Mouse (Mus musculus) spleen, postnatal 14 days (tissue): ENCODE data around the gene D5Ertd579e.
A peak's percentile ranks its signal among the peaks of the same experiment; 100 is the strongest.

ENCODE experiments used
- DNase-seq, 2 experiments: peaks; one replicate each; pipeline ENCODE4 v3.0.0; 2021 to 2022; ENCODE audit warnings: low spot score in 2 of 2

Gene D5Ertd579e

GRCm38 (mm10) chr5:36720710-36721375 lies 25.0 kb upstream of the D5Ertd579e start:
- peak; percentile 48 to 50 for DNase-seq

- no peak for DNase-seq
These were observed 24.4 kb upstream of the D5Ertd579e start for GRCm38 (mm10) chr5:36720219-36720618.

GRCm38 (mm10) chr5:36719601-36720000 lies 23.8 kb upstream of the D5Ertd579e start:
- DNase-seq = no peak

GRCm38 (mm10) chr5:36719135-36719534 lies 23.3 kb upstream of the D5Ertd579e start:
- DNase-seq = no peak

- DNase-seq = no peak
These were observed 22.1 kb upstream of the D5Ertd579e start for GRCm38 (mm10) chr5:36717889-36718288.

DNA sequence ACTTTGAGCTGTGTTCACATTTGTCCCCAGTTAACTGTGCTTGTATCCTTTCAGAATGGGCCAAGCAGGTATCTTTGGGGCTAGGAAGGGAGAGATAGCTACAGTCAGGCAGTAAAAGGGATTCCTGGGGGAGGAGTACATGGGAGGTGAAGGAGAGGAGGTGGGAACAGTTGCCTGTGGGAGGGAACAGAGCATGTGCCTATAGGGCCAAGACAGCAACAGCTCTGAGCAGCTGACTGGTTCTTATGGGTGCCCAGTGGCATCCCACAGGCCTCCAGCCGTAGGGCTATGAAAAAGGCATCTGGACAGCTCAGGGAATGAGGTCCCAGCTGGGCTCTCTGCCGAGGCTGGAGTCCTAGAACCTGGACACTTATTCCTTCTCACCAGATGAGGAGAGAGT lies 21.0 kb upstream of the D5Ertd579e start:
- no peak for DNase-seq

- DNase-seq = no peak
These were observed 19.0 kb upstream of the D5Ertd579e start for GRCm38 (mm10) chr5:36714832-36715231.

- DNase-seq = no peak
These were observed 17.9 kb upstream of the D5Ertd579e start for GRCm38 (mm10) chr5:36713693-36714092.

DNA sequence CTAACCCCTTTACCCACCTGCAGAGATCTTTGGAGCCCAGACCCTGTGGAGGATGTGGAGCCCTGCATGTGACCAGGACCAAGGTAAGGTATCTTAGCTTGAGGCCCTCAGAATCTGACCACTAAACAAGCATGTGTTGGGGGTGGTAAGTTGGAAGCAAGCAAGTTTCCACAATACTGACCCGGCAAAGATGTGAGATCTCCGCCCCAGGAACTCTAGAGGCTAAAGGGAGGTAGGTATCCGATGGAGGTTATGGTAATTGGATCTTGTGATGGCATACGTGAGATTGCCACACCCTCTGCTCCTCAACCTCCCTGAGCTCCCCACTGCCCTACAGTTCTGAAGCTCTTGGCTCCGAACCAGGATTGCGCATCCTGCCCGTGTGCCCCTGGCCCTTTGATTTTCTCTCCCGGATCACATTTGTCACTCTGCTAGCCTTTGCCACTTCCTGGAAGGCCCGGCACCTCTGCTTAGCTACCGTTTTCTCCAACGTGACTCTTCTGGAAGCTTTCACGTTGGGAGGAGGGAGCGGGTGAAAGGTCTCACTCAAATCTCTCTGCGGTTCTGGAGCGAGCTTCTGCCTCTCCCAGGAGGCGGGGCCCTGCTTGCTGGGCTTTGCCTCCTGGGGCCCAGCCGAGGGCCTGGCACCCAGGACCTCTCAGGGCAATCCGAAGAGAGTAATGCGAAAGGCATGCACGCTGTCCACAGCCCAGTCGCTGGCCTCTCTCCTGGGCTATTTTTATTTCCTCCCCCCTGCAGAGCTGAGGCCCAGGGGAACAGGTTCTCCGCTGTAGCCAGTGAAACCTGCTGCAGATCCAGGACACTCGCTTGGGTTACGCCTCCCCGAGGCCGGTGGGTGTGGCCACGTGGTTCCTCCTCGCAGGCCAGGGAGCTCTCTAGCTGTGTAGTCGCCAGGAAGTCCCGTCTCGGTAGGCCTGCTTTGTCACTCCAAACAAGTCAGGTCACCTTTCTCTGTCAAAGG lies 17.0 kb upstream of the D5Ertd579e start:
- peak; percentile 82 to 85 for DNase-seq

DNA sequence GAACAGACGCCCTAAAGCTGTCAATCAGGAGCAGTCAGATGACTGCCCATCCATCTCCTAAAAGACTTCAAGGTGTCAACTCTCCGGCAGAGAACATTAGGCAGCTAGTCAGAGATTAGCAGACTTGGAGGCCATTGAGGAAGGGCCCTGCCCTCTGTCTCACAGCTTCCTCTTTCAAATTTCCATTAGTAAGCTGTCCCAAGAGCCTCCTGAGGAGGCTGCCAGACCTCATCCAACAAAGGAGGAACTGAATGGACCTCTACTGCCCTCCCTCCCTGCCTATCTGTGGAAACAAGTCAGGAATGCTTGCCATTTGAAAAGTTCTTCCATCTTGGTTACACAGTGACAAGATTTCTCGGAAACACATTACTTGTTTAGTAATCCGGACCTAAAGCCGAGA lies 16.0 kb upstream of the D5Ertd579e start:
- no peak for DNase-seq

- no peak for DNase-seq
These were observed 10.0 kb upstream of the D5Ertd579e start for GRCm38 (mm10) chr5:36705792-36706191.

DNA sequence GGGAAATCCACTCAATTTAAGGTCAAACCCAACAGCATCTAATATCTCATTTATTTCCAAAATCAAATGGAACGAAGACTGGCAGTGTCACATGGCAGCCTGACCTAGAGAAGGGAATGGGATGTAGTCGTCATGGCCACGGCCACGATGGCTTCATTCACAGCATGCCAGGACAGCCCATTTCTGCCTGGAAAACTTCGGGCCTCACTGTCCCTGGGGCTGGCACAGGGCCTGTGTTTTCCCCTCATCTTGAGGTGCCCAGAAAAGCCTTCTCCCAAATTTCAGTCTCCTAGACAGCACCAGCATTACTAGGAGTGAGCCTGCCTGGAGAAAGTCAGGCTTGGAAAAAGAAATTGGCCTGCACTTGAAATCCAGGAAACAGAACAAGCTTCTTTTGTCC lies 9.6 kb upstream of the D5Ertd579e start:
- no peak for DNase-seq

GRCm38 (mm10) chr5:36704684-36705083 lies 8.9 kb upstream of the D5Ertd579e start:
- no peak for DNase-seq

- no peak for DNase-seq
These were observed 5.3 kb upstream of the D5Ertd579e start for GRCm38 (mm10) chr5:36700939-36701620.

GRCm38 (mm10) chr5:36698689-36699088 lies 2.9 kb upstream of the D5Ertd579e start:
- DNase-seq = no peak

GRCm38 (mm10) chr5:36698067-36698670 lies 2.3 kb upstream of the D5Ertd579e start:
- DNase-seq = no peak

GRCm38 (mm10) chr5:36696504-36697300 lies 878 bp upstream of the D5Ertd579e start:
- no peak for DNase-seq

- DNase-seq = peak in 1 of 2 experiments; percentile 16
These were observed 819 bp downstream of the D5Ertd579e start for GRCm38 (mm10) chr5:36695005-36695404.

DNA sequence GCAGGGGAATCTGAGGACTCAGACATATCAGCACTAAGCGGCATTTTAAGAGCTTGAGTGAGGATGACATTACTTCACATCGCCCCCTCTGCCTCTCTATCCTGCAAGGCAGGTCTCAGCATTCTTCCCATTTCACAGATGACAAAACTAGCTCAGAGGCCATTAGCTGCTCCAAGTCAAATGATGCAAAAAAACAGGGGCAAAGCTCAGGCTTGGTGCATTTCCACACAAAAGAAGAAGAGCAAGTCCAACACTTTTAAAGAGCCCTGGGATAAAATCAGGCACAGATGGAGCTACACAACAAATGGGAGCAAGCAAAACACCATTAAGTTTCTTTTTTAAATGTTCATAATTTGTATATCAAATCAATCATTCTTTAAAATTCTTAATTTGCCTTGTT lies 2.2 kb downstream of the D5Ertd579e start:
- no peak for DNase-seq

DNA sequence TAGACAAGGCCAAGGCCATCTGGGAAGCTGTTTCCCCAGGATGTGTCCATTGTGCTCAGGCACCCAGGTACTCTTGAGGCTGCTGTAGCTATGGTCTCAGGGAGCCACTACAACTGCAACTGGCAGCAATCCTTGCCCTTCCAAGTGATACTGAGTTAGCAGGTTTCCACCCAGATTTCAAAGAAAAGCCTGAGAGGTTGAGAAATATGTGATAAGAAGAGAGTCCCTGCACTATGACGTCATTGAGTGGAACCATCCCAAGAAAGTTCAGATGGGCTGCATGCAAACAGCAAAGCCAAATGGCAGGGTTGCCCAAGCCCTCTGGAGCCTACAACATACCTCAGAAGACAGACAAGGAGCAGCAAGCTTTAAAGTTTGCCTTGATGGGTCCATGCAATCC lies 4.4 kb downstream of the D5Ertd579e start:
- no peak for DNase-seq

GRCm38 (mm10) chr5:36685170-36685569 lies 10.7 kb downstream of the D5Ertd579e start:
- no peak for DNase-seq
